Mouse (Mus musculus) megakaryocyte, embryonic 14.5 days (primary cell): ENCODE measurements around the gene St6galnac3.

ENCODE experiments used
- FLI1 ChIP-seq: IDR thresholded peaks from 2 replicates; pipeline ENCODE4 v1.6.1; 2012; ENCODE audit warnings: low read length, inconsistent platforms, mixed read lengths
- GATA1 ChIP-seq: IDR thresholded peaks from 3 replicates; pipeline ENCODE4 v1.6.1; 2012; ENCODE audit warnings: mixed read lengths, low read length, inconsistent platforms, borderline replicate concordance

DNA sequence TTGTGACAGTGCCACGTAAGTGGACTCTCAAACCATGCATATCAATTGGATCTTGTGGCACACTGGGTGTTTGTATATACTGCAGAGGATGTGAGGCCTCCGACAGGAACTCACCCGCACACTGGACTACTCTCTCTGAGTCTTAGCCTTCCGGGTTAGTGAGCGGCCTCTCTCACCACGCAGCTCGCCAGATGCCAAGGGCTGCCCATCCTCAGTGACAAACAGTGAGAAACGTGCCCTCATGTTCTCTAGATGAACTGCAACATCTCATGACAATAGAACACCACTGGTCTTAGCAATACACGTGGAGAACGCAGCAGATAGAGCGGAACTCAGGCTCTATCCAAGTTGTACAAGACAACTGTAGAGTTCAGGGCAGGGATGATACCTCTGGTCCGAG lies 524.2 kb downstream of the St6galnac3 start:
- no peak for TF ChIP-seq GATA1
- TF ChIP-seq FLI1 = no peak
